Mouse (Mus musculus) midbrain, embryonic 10.5 days (tissue): ENCODE measurements around the gene Tmem79. TPM values are rescaled to one million over a fixed set of nuclear protein-coding genes. Genes with fewer than 3 reads are reported as not detected.

ENCODE experiments used
- DNase-seq: peaks from one replicate; pipeline ENCODE4 v3.0.0-alpha.2; 2017; ENCODE audit warnings: low spot score
- H3K27ac ChIP-seq: fragments of 300-500 bp; sonication (generic); replicated peaks from 2 replicates; pipeline ENCODE4 v1.5.1; 2016; ENCODE audit warnings: mild to moderate bottlenecking
- H3K27me3 ChIP-seq: fragments of 300-500 bp; sonication (generic); 2 replicates; pipeline ENCODE4 v1.6.1; 2016; ENCODE audit warnings: low read depth, mild to moderate bottlenecking; ENCODE audit not compliant: poor library complexity, severe bottlenecking
- H3K36me3 ChIP-seq: fragments of 300-500 bp; sonication (generic); 2 replicates; pipeline ENCODE4 v1.6.1; 2016; ENCODE audit warnings: mild to moderate bottlenecking, moderate library complexity
- H3K4me1 ChIP-seq: fragments of 300-500 bp; sonication (generic); 2 replicates; pipeline ENCODE4 v1.6.1; 2016
- H3K4me3 ChIP-seq: fragments of 300-500 bp; sonication (generic); 2 replicates; pipeline ENCODE4 v1.5.1; 2016; ENCODE audit warnings: mild to moderate bottlenecking, moderate library complexity
- H3K9me3 ChIP-seq: fragments of 300-500 bp; sonication (generic); replicated peaks from 2 replicates; pipeline ENCODE4 v1.6.1; 2016; ENCODE audit warnings: mild to moderate bottlenecking
- WGBS: fragments of 180-500 bp; shearing (Covaris S2); methylation state at CpG from one replicate; pipeline ENCODE4 v1.1.7; 2016; 5-methylcytosine and 5-hydroxymethylcytosine counted together
- polyA plus RNA-seq: library from polyadenylated mRNA; unstranded; fragments of >200 nt; fragmentation: Nextera tagmentation; extraction: Ambion mirVana; gene quantifications from 2 replicates; pipeline ENCODE4 v1.2.1, GENCODE M21; 2016

Gene Tmem79
- polyA plus RNA-seq, 1 experiment from 2014 or later, result 2.3 TPM

GRCm38 (mm10) chr3:88365705-88366361, 29.9 kb upstream of the Tmem79 start:
- Histone ChIP-seq H3K4me3 (0 out of 2 replicates have a peak overlapping the region, but pooled peaks have one; percentile 4), H3K4me1 (peaks cover 27% of the 10 kb centered on the region), H3K27me3 (peaks cover 38% of the 10 kb centered on the region), H3K36me3 (peaks cover 23% of the 10 kb centered on the region), H3K27ac (no peak overlapping the region), H3K9me3 (peaks cover 12% of the 10 kb centered on the region)
- 37% methylated on average over 34 of the region's 34 CpGs for WGBS
- no peak for DNase-seq

- Histone ChIP-seq H3K4me3 (peak within 1 kb of the TSS; percentile 23), H3K27ac (no peak within 1 kb of the TSS), H3K27me3 (peaks cover 38% of the 10 kb centered on the region), H3K4me1 (peaks cover 27% of the 10 kb centered on the region), H3K36me3 (peaks cover 38% of the 10 kb centered on the region), H3K9me3 (no peaks in the 10 kb centered on the region)
- 1% methylated on average over 16 of the region's 16 CpGs for WGBS
- DNase-seq, result peak; percentile 43
These were observed 28.4 kb upstream of the Tmem79 start, which contains the start of gene Paqr6 for GRCm38 (mm10) chr3:88364337-88364736. TSS of gene Paqr6 (plus strand) at chr3:88364584.

- peaks cover 27% of the 10 kb centered on the region for H3K4me1 ChIP-seq
- DNase-seq, result no peak
- H3K36me3 ChIP-seq, result peaks cover 44% of the 10 kb centered on the region
- H3K27ac ChIP-seq, result no peak overlapping the region
- H3K27me3 ChIP-seq, result peaks cover 38% of the 10 kb centered on the region
- no peak overlapping the region for H3K4me3 ChIP-seq
- H3K9me3 ChIP-seq, result no peaks in the 10 kb centered on the region
- 72% methylated on average over 4 of the region's 4 CpGs for WGBS
These were observed 27.8 kb upstream of the Tmem79 start for GRCm38 (mm10) chr3:88363700-88364099.

- Histone ChIP-seq H3K27ac (no peak overlapping the region), H3K4me3 (no peak overlapping the region), H3K9me3 (no peaks in the 10 kb centered on the region), H3K27me3 (peaks cover 34% of the 10 kb centered on the region), H3K4me1 (peaks cover 22% of the 10 kb centered on the region), H3K36me3 (peaks cover 63% of the 10 kb centered on the region)
- 85% methylated on average over 2 of the region's 2 CpGs for WGBS
- DNase-seq, result no peak
These were observed 25.8 kb upstream of the Tmem79 start for GRCm38 (mm10) chr3:88361612-88362313.

- no peak for DNase-seq
- Histone ChIP-seq H3K4me1 (peaks cover 21% of the 10 kb centered on the region), H3K9me3 (no peaks in the 10 kb centered on the region), H3K27ac (no peak overlapping the region), H3K36me3 (peaks cover 70% of the 10 kb centered on the region), H3K27me3 (peaks cover 27% of the 10 kb centered on the region), H3K4me3 (no peak overlapping the region)
- 81% methylated on average over 5 of the region's 6 CpGs for WGBS
These were observed 25.1 kb upstream of the Tmem79 start for GRCm38 (mm10) chr3:88361096-88361495.

GRCm38 (mm10) chr3:88359989-88360388, 24.0 kb upstream of the Tmem79 start:
- H3K27me3 ChIP-seq, result peaks cover 16% of the 10 kb centered on the region
- peaks cover 81% of the 10 kb centered on the region for H3K36me3 ChIP-seq
- no peak overlapping the region for H3K27ac ChIP-seq
- 77% methylated on average over 3 of the region's 3 CpGs for WGBS
- no peaks in the 10 kb centered on the region for H3K9me3 ChIP-seq
- no peak for DNase-seq
- H3K4me3 ChIP-seq, result no peak overlapping the region
- H3K4me1 ChIP-seq, result peaks cover 15% of the 10 kb centered on the region

- Histone ChIP-seq H3K36me3 (peaks cover 85% of the 10 kb centered on the region), H3K4me3 (no peak overlapping the region), H3K9me3 (no peaks in the 10 kb centered on the region), H3K4me1 (peaks cover 11% of the 10 kb centered on the region), H3K27me3 (peaks cover 12% of the 10 kb centered on the region), H3K27ac (no peak overlapping the region)
- WGBS, result 78% methylated on average over 5 of the region's 5 CpGs
- DNase-seq, result no peak
These were observed 23.6 kb upstream of the Tmem79 start for GRCm38 (mm10) chr3:88359584-88359983.

- Histone ChIP-seq H3K27me3 (no peaks in the 10 kb centered on the region), H3K4me3 (no peak overlapping the region), H3K27ac (no peak overlapping the region), H3K9me3 (no peaks in the 10 kb centered on the region), H3K4me1 (no peaks in the 10 kb centered on the region), H3K36me3 (peaks cover 100% of the 10 kb centered on the region)
- WGBS, result 93% methylated on average over 8 of the region's 8 CpGs
- DNase-seq, result no peak
These were observed 18.6 kb upstream of the Tmem79 start for GRCm38 (mm10) chr3:88354396-88355165.

GRCm38 (mm10) chr3:88352907-88353306, 17.0 kb upstream of the Tmem79 start:
- Histone ChIP-seq H3K4me1 (no peaks in the 10 kb centered on the region), H3K27ac (no peak overlapping the region), H3K27me3 (no peaks in the 10 kb centered on the region), H3K9me3 (no peaks in the 10 kb centered on the region), H3K36me3 (peaks cover 100% of the 10 kb centered on the region), H3K4me3 (no peak overlapping the region)
- DNase-seq, result no peak
- 97% methylated on average over 9 of the region's 9 CpGs for WGBS

GRCm38 (mm10) chr3:88350732-88351131, 14.8 kb upstream of the Tmem79 start:
- WGBS, result 94% methylated on average over 13 of the region's 13 CpGs
- Histone ChIP-seq H3K4me3 (no peak overlapping the region), H3K4me1 (no peaks in the 10 kb centered on the region), H3K36me3 (peaks cover 100% of the 10 kb centered on the region), H3K9me3 (no peaks in the 10 kb centered on the region), H3K27me3 (no peaks in the 10 kb centered on the region), H3K27ac (no peak overlapping the region)
- no peak for DNase-seq

- no peaks in the 10 kb centered on the region for H3K27me3 ChIP-seq
- no peaks in the 10 kb centered on the region for H3K9me3 ChIP-seq
- H3K4me1 ChIP-seq, result peaks cover 35% of the 10 kb centered on the region
- H3K4me3 ChIP-seq, result no peak overlapping the region
- WGBS, result 85% methylated on average over 3 of the region's 3 CpGs
- H3K27ac ChIP-seq, result no peak overlapping the region
- no peak for DNase-seq
- peaks cover 41% of the 10 kb centered on the region for H3K36me3 ChIP-seq
These were observed 3.1 kb upstream of the Tmem79 start for GRCm38 (mm10) chr3:88339006-88339405.

- Histone ChIP-seq H3K9me3 (no peaks in the 10 kb centered on the region), H3K4me3 (no peak overlapping the region), H3K27ac (no peak overlapping the region), H3K4me1 (peaks cover 36% of the 10 kb centered on the region), H3K27me3 (no peaks in the 10 kb centered on the region), H3K36me3 (peaks cover 34% of the 10 kb centered on the region)
- WGBS, result 90% methylated on average over 7 of the region's 7 CpGs
- DNase-seq, result no peak
These were observed 2.4 kb upstream of the Tmem79 start for GRCm38 (mm10) chr3:88338316-88338715.
